Mouse (Mus musculus): ENCODE measurements around the gene Uso1.

Gene Uso1

GRCm38 (mm10) chr5:92220287-92220902 lies 82.7 kb downstream of the Uso1 start:
- in situ Hi-C loops (cut with MboI; ENCODE audit: low pct_unique_long_range_greater_than_20kb in 1 of 2, low sequenced_read_pairs in 2 of 2, unreplicated experiment in 1 of 2) = no loop called here

DNA sequence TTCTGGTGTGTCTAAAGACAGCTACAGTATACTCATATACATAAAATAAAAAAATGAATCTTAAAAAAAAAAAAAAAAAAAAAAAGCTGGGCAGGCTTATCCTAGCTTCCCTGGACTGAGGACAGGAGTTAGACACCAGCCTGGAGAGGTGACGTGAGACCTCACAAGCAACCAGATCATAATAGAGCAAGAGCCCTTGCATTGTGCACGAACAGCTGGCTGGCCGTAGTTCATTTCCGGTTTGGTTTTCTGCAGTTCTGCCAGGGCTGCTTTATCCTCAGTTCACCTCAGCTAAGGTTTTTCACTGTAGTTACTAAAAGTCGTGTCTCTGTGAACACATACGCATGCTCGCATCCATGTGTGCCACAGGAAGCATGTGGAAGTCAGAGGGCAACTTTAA lies 90.0 kb downstream of the Uso1 start:
- in situ Hi-C loops (cut with MboI; ENCODE audit: low pct_unique_long_range_greater_than_20kb in 1 of 2, low sequenced_read_pairs in 2 of 2, unreplicated experiment in 1 of 2) = no loop called here

DNA sequence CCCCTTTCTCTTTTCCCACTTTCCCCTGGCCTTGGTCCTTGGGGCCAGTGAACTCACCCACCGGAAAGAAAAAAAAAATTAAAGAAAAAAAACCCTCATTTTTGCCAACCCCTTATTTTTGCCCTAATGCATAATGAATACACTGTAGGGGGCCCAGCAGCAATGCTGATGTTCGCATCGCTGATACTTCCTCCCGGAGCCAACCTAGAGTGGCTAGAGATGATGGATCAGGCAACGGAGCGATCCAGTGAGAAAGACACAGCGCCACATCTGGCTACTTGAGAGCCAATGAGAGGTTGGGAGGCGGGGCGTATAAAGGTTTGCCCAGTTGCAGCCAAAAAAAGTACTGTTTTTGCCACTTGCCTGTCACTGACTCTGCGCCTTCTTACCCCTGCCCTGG lies 91.0 kb downstream of the Uso1 start:
- in situ Hi-C loops (cut with MboI; ENCODE audit: low pct_unique_long_range_greater_than_20kb in 1 of 2, low sequenced_read_pairs in 2 of 2, unreplicated experiment in 1 of 2) = no loop called here

- in situ Hi-C loops (cut with MboI; ENCODE audit: low pct_unique_long_range_greater_than_20kb in 1 of 2, low sequenced_read_pairs in 2 of 2, unreplicated experiment in 1 of 2) = no loop called here
These were observed 91.8 kb downstream of the Uso1 start for GRCm38 (mm10) chr5:92229514-92229913.

DNA sequence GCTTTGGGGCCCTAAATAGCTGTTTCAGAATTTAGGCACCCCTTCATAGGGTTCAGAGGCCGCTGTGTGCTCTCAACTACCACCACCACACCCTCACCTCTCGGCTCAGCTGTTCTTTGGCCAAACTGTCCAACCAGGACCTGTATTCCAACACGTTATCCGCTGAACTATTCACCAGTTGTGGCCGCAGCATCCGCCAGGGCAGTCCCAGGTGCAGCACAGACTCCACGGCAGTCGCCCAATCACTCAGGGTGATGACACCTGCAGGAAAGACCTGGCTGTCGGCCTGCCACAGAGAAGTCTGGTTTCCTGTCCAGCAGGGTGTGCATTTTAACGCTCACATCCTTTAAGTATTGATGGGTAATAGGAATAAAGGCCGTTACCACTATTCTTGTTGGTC lies 92.6 kb downstream of the Uso1 start:
- in situ Hi-C loops (cut with MboI; ENCODE audit: low pct_unique_long_range_greater_than_20kb in 1 of 2, low sequenced_read_pairs in 2 of 2, unreplicated experiment in 1 of 2) = no loop called here

- in situ Hi-C loops (cut with MboI; ENCODE audit: low pct_unique_long_range_greater_than_20kb in 1 of 2, low sequenced_read_pairs in 2 of 2, unreplicated experiment in 1 of 2) = no loop called here
These were observed 94.1 kb downstream of the Uso1 start for GRCm38 (mm10) chr5:92231836-92232235.

- in situ Hi-C loops (cut with MboI; ENCODE audit: low pct_unique_long_range_greater_than_20kb in 1 of 2, low sequenced_read_pairs in 2 of 2, unreplicated experiment in 1 of 2) = no loop called here
These were observed 95.6 kb downstream of the Uso1 start for GRCm38 (mm10) chr5:92233366-92233765.

DNA sequence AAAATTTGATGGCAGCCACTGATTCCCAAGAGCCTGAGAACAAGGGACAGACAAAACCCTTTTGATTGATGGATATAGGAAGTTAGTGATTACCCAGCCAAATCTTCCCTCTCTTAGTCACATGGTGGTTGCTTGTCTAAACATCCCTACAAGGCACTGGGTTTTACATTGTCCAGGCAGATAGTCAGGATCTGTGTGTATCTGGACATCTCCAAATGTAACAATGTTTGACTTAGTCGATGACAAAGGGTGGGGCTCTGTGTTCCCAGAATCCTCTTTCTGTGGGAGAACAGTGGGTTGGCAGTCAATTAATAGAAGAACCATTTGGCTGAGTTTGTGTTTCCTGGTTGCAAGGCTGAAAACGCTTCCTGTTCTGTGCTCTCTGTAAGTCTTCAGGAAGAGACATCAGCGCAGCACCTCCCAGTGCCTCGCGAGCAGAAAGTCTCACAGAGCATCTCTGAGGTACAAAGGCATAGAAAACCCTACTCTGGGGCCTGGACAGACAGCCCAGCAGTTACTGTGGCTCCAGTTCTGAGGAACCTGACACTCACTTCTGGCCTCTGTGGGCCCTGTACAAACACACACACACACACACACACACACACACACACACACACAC lies 97.3 kb downstream of the Uso1 start:
- in situ Hi-C loops (cut with MboI; ENCODE audit: low pct_unique_long_range_greater_than_20kb in 1 of 2, low sequenced_read_pairs in 2 of 2, unreplicated experiment in 1 of 2) = no loop called here

GRCm38 (mm10) chr5:92239333-92240232 lies 101.8 kb downstream of the Uso1 start:
- in situ Hi-C loops (cut with MboI; ENCODE audit: low pct_unique_long_range_greater_than_20kb in 1 of 2, low sequenced_read_pairs in 2 of 2, unreplicated experiment in 1 of 2) = no loop called here

DNA sequence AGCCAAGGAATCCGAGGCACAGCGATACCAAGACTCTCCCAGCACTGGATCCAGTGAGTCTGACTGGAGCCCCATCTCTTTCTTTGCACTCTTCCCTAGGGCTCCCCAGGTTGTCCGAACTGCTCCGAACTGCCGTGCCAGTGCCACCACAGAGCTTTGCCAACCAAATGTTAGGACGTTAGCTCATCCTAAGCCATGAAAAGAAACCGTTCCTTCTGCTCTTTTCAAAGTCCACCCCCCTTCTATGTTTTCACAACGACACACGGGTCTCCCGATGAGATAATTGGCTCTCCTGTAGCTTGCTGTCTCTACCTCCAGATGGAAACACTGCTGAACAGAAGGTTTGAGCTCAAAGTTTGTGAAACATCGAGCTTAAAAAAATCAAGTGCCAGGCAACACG lies 103.0 kb downstream of the Uso1 start:
- in situ Hi-C loops (cut with MboI; ENCODE audit: low pct_unique_long_range_greater_than_20kb in 1 of 2, low sequenced_read_pairs in 2 of 2, unreplicated experiment in 1 of 2) = no loop called here

- in situ Hi-C loops (cut with MboI; ENCODE audit: low pct_unique_long_range_greater_than_20kb in 1 of 2, low sequenced_read_pairs in 2 of 2, unreplicated experiment in 1 of 2) = no loop called here
These were observed 107.2 kb downstream of the Uso1 start for GRCm38 (mm10) chr5:92244900-92245299.

- in situ Hi-C loops (cut with MboI; ENCODE audit: low pct_unique_long_range_greater_than_20kb in 1 of 2, low sequenced_read_pairs in 2 of 2, unreplicated experiment in 1 of 2) = no loop called here
These were observed 107.7 kb downstream of the Uso1 start for GRCm38 (mm10) chr5:92245483-92245882.

DNA sequence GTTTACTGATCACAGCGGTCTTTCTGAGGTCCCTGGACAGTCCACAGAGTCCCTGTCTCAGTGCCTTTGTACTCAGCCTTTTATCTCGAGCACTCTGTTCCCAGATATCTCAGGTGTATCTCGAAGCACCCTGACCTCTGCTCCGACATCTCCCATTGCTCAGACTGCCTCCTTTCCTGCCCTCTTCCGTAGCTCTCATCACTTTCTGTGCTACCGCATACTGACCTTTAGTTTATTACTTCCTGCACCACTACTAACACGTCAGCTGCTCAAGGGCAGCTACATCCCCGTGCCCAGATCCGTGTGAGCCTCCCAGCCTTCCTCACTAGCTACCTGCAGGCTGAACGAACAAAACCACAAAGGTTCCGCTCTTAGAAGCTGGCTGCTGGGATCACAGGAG lies 110.9 kb downstream of the Uso1 start:
- in situ Hi-C loops (cut with MboI; ENCODE audit: low pct_unique_long_range_greater_than_20kb in 1 of 2, low sequenced_read_pairs in 2 of 2, unreplicated experiment in 1 of 2) = no loop called here

DNA sequence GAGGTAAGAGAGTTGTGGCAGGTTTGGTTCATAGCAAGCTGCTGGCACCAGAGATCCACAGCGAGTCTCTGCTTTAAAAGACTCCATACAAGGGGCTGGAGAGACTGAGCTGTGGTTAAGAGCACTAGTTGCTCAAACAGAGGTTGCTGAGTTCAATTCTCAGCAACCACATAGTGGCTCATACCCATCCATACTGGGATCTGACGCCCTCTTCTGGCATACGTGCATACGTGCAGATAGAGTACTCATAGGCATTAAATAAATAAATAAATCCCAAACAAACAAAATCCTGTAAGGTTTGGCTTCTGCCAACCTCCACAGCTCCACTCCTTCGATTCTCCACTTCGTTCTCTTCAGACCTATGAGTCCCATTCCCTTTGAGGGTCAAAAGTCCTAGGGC lies 114.3 kb downstream of the Uso1 start:
- in situ Hi-C loops (cut with MboI; ENCODE audit: low pct_unique_long_range_greater_than_20kb in 1 of 2, low sequenced_read_pairs in 2 of 2, unreplicated experiment in 1 of 2) = no loop called here
